Mouse (Mus musculus) heart, adult 2 months (tissue): ENCODE measurements around the gene Anxa11.
"Not testable (repeated sequence)": the region's sequence is repeated elsewhere in the genome, so short reads cannot be mapped to it uniquely, and the experiment has no call there.

ENCODE experiments used
- CTCF ChIP-seq: fragments of 200-600 bp; IDR thresholded peaks from 2 replicates; pipeline ENCODE4 v1.8.1; 2022; ENCODE audit warnings: antibody characterized with exemption, mild to moderate bottlenecking, moderate library complexity
- EP300 ChIP-seq: fragments of 200-500 bp; IDR thresholded peaks from 2 replicates; pipeline ENCODE4 v1.6.1; 2011; ENCODE audit warnings: low read depth, low read length, control low read depth; ENCODE audit not compliant: insufficient read depth
- POLR2A ChIP-seq: fragments of 200-500 bp; IDR thresholded peaks from 2 replicates; pipeline ENCODE4 v1.6.1; 2011; ENCODE audit warnings: mild to moderate bottlenecking, low read depth, low read length, control low read depth; ENCODE audit not compliant: insufficient read depth

DNA sequence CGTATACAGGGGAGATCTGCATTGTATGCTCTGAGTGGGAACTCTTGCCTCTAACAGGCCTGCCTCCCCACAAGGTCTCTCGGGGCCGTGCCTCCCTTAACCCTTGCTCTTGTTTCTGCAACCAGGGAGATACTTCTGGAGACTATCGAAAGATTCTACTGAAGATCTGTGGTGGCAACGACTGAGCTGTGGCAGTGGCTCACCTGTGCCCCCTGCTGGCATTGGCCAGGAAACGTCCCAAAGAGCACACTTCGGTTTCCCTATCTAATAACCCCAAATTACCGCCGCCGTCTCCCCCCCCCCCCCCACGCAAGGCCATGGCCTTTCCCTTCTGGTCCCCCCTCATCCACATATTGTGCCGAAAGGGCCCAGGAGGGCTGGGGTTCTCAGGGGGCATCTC lies 43.9 kb downstream of the Anxa11 start:
- not testable (repeated sequence) for TF ChIP-seq CTCF, POLR2A, EP300
